Mouse (Mus musculus): ENCODE measurements around the gene Ccl11. TPM values are rescaled to one million over a fixed set of nuclear protein-coding genes. Genes with fewer than 3 reads are reported as not detected.

Gene Ccl11
- total RNA-seq, 2 experiments from 2014 or later: 1.6 to 1.7 TPM

GRCm38 (mm10) chr11:82045471-82045870 is 12.2 kb upstream of the Ccl11 start, which contains the start of gene Ccl7:
Ccl7 (plus strand) TSS chr11:82045712.
- intact Hi-C loops (cut with DNase I): no loop called here
- DNase-seq: peak; percentile 45 to 50

DNA sequence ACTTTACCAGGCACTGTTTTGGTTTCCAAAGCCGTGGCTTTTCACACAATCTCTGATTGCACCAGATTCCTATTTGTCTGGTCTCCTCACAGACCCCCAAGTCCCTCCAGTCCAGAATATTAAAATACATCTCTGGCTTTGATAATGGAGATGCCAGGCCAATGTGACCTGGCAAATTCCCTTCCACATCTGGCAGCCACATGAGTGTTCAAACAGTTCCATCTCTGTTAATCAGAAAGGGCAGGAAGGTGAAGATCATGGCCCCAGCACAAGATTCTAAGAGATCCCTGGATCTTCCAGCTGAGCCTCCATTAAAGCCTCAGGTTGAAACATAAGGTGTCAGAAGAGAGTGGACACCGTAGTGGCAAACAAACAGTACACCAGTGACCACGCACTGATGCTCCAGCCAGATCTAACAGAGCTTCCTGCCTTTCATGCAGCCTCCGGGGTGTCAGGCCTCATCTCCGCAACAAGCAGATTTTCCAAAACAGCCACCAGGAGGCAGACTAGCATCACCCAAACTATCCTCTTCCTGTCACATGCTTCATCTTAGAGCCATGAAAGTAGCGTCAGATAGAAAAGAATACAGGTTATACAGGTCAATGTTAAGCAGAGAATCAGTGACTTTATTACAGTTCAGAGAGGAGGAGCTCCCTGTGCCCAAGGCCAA is 9.7 kb upstream of the Ccl11 start:
- DNase-seq: peak; percentile 61 to 66
- intact Hi-C loops (cut with DNase I): loop anchor here (2.0 kb wide), 2 partner anchors 51 to 129 kb away; no protein-coding TSS in a partner anchor

- intact Hi-C loops (cut with DNase I): no loop called here
- no peak for DNase-seq
These were observed 3.8 kb upstream of the Ccl11 start for GRCm38 (mm10) chr11:82053849-82054248.

DNA sequence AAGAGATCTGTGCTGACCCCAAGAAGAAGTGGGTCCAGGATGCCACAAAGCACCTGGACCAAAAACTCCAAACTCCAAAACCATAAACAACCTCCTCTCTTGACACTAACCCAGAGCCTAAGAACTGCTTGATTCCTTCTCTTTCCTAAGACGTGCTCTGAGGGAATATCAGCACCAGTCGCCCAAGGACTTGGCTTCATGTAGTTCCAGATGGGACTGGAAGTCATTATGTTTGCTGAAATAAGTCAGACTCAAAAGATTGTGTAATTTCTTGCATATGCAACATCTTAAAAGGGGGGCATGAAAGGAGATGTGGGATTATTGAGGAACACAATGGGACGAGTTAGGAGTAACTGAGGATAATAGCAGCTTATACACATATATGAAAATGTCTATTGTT is 4.6 kb downstream of the Ccl11 start:
- intact Hi-C loops (cut with DNase I): no loop called here
- DNase-seq: no peak

DNA sequence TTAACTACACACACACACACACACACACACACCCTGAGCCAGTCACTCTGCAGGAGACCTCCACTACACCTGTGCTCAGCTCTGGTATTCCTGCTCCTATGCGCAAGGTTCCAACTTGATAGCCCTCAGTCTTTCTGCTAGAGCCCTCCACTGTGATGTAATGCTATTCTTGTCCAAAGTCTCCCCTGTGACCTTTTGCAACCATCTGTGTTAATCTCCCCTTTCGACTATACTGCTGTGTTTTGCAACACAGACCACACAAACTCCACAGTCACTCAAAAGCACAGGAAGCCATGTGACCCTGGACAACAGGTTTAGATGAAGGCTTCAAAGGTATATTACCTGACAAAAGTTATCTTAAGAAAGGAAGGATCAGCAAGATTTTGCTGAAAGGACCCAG is 5.8 kb downstream of the Ccl11 start:
- no peak for DNase-seq
- intact Hi-C loops (cut with DNase I): no loop called here

DNA sequence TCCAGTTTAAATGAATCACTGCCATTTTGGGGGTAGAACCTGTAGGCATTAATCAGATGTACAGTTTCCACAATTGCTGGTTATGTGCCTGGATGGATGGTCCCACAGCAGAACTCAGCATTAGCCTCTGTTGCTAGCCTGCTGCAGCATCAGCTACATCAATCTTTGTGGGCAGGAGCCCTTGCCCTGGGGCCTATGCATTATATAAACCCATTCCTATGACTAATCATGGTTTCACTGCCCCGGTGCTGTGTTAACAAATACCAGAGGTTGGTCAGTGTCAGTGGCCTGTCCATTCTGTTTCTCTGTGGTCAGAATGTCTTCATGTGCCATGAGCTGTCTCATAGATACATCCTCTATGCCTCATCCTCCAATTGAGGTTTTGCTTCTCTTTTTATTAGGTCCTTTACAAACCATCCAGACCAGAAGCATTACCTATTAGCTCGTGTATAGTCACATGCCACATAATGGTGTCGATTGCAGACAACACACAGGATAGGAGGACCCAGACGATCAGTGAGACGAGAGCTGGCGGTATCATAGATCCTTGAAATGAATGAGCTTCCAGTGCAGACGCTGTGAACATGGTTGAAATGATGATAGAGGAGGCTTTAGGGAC is 9.4 kb downstream of the Ccl11 start:
- intact Hi-C loops (cut with DNase I): no loop called here
- DNase-seq: no peak

DNA sequence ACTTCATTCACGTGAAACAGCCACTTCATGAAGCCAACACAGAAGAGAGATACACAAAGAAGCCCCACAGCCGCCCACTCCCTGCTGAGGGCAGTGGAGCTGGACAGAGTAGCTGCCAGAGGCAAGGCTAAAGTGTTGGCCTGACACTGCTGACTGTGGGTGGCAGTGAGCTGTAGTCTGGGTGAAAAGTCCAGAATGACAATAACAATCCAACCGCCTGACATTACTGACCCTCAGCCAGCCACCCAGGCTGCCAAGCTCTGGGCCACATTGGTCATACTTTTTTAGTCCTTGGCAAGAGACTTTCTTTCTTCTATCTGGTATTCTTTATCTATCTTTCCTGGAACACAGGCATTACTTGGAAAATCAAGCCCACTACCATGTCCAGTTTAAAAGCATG is 13.5 kb downstream of the Ccl11 start:
- intact Hi-C loops (cut with DNase I): no loop called here
- DNase-seq: peak in 1 of 2 experiments; percentile 24

DNA sequence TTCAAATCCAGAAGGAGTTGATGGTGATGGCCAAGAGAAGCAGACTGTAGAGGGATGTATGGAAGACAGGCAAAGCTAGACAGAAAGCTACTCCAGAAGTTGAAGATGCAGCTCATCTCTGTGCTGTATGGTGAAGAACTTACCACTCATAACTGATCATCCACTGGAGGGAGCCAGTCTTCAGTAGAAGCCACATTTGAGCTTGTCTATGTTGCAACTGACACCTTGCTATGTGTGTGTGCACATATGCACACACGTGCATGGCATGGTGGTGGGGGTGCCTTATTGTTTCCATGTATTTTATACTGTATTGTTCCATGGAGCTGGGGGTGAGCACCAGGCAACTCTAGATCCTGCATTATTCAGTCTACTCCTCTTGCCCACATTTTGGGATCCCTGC is 14.8 kb downstream of the Ccl11 start:
- intact Hi-C loops (cut with DNase I): no loop called here
- no peak for DNase-seq

DNA sequence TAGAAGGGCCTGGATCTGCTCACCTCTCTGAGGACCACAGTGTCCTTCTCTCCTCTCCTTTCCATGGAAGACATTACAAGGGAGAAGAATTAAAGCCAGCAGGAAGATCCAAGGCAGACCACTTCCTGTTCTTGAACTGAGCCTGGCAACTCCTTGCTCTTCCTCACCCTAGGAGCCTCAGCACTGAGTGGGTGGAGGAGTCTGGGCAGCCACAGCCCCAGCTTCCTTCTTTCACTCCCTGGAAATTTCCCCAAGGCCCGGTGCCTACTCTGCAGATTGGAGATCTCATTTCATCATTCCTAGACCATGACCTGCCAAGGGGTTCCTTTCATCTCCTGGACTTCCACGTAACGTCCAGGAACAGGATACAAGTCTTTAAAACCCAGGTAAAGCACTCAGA is 15.4 kb downstream of the Ccl11 start:
- intact Hi-C loops (cut with DNase I): no loop called here
- DNase-seq: no peak

GRCm38 (mm10) chr11:82073686-82074085 is 16.1 kb downstream of the Ccl11 start:
- intact Hi-C loops (cut with DNase I): no loop called here
- DNase-seq: no peak

DNA sequence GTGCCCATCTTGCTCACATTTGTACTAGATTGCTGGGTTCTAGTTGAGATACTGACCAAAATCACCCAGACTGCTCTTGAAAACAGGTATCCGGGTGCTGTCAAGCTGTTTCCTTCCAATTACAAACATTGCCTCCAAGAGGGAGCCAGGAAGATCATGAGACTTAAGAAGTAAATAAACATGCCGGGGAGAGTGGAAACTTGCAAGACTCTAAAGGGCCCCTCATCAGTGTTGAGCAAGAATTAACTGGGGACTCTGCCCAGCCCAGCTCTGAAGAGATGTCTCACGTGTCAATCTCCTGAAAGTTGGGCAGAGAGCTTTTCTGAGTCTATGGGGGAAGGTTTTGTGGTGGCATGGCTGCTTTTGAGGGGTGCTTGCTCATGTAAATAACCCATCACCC is 19.4 kb downstream of the Ccl11 start:
- intact Hi-C loops (cut with DNase I): no loop called here
- DNase-seq: no peak

GRCm38 (mm10) chr11:82078136-82078730 is 20.6 kb downstream of the Ccl11 start:
- no peak for DNase-seq
- intact Hi-C loops (cut with DNase I): no loop called here

DNA sequence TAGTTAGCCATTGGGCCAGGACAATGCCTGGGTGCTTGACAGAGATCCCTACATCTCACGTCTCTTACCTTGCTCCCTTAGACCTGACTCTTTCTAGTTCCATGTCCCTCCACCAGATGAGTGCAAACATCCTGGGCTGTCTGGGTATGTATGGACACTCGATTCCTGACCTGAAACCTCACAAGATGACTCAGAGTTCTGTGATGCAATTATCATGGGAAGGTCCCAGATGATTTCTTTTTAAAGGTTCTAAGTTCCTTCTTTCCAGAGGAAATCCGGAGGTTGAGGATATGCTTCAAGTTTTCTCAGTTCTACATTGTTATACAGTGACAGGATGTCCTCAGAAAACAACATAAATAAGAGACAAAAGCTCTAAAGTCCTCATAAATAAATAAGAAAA is 23.2 kb downstream of the Ccl11 start:
- intact Hi-C loops (cut with DNase I): no loop called here
- DNase-seq: no peak

DNA sequence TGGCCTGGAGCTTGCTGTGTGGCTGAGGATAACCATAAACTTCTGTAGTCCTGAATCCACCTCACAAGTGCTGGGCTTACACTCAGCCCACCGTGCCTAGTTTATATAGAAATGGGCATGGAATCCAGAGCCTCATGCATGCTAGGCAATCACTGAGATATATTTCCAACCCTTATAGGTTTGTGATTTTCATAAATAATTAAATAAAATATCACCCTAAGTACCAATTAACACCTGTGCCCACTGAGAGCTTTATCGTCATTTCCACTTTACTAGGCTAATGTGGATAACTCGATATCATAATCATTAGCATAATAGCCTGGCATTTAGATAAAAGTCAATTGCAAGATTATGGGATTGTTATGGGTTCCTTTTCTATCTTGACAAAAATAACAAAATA is 26.7 kb downstream of the Ccl11 start:
- intact Hi-C loops (cut with DNase I): no loop called here
- no peak for DNase-seq

DNA sequence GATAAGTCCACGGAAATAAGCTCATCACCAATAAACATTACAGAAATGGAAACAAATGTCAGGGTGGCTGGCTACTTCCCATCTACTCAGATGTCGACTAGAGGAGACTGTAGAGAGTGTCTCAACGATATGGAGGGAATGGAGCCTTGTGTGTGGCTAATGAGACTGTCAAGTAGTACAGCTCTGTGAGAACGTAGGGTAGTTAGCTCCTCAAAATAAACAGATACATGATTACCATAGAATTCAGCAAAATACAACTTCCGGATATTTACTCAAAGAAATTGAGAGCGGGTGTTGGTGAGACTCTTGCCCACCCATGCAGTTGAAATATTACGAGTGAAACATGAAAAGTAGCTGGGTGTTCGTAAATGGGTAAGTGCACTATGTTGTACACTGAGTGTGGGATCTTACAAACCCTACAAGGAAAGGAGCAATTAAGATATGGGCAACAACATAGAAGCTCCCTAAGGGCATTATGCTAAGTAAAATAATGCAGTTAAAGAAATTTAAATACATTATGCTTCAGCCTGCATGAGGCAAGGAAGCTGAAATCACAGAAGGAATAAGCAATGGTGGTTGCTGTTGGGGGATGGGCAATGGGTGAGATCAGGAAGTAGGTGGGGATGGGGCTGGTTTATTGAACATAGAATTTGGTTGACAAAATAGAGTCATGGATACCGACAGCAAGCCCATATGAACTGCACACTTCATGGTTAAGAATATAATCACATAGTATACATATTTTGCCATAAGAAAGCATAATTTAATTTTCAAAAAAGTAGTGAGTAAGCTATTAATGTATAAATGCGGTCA is 42.1 kb downstream of the Ccl11 start:
- intact Hi-C loops (cut with DNase I): no loop called here
- no peak for DNase-seq

- DNase-seq: no peak
- intact Hi-C loops (cut with DNase I): no loop called here
These were observed 43.5 kb downstream of the Ccl11 start for GRCm38 (mm10) chr11:82101087-82101486.

GRCm38 (mm10) chr11:82101529-82101928 is 43.9 kb downstream of the Ccl11 start, which contains the start of gene Ccl12:
Ccl12 (plus strand) TSS chr11:82101845.
- no peak for DNase-seq
- intact Hi-C loops (cut with DNase I): no loop called here

GRCm38 (mm10) chr11:82109611-82110010 is 52.0 kb downstream of the Ccl11 start:
- no peak for DNase-seq
- intact Hi-C loops (cut with DNase I): no loop called here

- intact Hi-C loops (cut with DNase I): no loop called here
- no peak for DNase-seq
These were observed 53.0 kb downstream of the Ccl11 start for GRCm38 (mm10) chr11:82110372-82111248.
